Mouse (Mus musculus) small intestine, adult 2 months (tissue): ENCODE measurements around the gene Mlec.

Source experiments
- CTCF ChIP-seq: fragments of 200-500 bp; IDR thresholded peaks from 2 replicates; pipeline ENCODE4 v1.5.1; 2012; ENCODE audit warnings: low read depth, mild to moderate bottlenecking, control low read depth, inconsistent platforms, low read length, moderate library complexity, mixed read lengths; ENCODE audit not compliant: insufficient replicate concordance, insufficient read length; ENCODE audit errors: extremely low read depth
- POLR2A ChIP-seq: fragments of 200-500 bp; IDR thresholded peaks from 2 replicates; pipeline ENCODE4 v1.6.1; 2012; ENCODE audit warnings: low read depth, mild to moderate bottlenecking, control low read depth, inconsistent platforms, low read length, moderate library complexity

DNA sequence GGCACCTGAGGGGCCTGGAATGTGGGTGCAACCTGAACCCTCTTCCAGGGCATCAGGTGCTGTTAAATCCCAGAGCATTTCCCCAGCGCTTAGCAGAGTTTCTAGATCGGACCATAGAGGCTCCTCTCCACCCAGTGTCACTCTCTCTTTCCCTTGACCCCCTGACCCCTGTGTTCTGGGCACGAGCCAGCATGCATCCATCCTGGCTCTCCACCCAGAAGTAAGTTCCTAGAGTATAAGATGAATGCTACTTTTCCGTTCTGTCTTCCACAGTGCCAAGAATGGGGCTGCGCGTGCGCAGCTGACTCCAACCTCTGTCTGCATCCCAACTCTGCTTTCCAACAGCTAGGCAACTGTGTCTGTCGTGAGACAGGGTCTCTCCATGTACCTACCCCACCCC, 12.2 kb upstream of the Mlec start:
- no peak for TF ChIP-seq CTCF
- TF ChIP-seq POLR2A, result no peak
